18 mouse cellular contexts compared by ENCODE assay signal in the genomic region with DNA sequence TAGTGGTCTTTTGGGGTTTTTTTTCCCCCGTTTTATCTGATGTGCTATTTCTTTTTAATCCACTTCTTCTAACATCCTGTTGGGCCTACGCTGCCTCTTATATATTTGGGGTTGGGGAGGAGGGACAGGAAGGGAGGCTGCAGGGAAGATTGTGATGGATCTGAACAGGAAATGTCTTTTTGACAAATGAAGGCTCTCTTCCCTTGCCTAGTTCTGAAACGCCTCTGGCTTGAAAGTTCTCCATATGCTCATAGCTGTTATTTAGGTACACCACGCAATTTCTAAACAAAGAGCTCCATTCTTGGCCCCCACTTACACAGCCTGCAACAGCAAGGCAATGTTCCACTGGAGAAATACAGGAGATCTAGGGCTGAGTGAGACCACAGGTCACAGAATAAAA.
DNase-seq lines count a peak whose midpoint lies in the region; ATAC-seq and TF ChIP-seq lines count a peak whose summit lies in the region.
"Had no signal": no experiment of that assay in that cellular context is flagged by ENCODE, and none has a peak within 500 bp of the region (broad histone marks: within the 10 kb centered on the region; RNA-seq: fewer than 3 reads in every experiment).

No protein-coding gene starts in this region.

- H3K4me3 ChIP-seq in intestine, embryonic 14.5 days (ENCODE audit: low read depth, low read length) = no peak overlapping the region
- no peak overlapping the region for H3K4me3 ChIP-seq in intestine, postnatal 0 days (ENCODE audit: low read depth, low read length)
- no peak overlapping the region for H3K4me3 ChIP-seq in lung, embryonic 16.5 days (ENCODE audit: low read length)
- H3K4me3 ChIP-seq in cortical plate, adult 2 months (ENCODE audit: insufficient read depth, low read length) = no peak overlapping the region
- H3K4me3 ChIP-seq: embryonic facial prominence, embryonic 13.5 days; heart, adult 2 months; hindbrain, embryonic 10.5 days; liver, embryonic 13.5 days; midbrain, embryonic 15.5 days had no signal

- no peak overlapping the region for H3K4me2 ChIP-seq in intestine, embryonic 14.5 days (ENCODE audit: low read length)
- H3K4me2 ChIP-seq in intestine, postnatal 0 days (replicated peaks; ENCODE audit: low read depth) = no peak overlapping the region
- H3K4me2 ChIP-seq in lung, embryonic 16.5 days (ENCODE audit: low read depth, low read length) = no peak overlapping the region
- H3K4me2 ChIP-seq: embryonic facial prominence, embryonic 13.5 days; liver, embryonic 13.5 days; midbrain, embryonic 15.5 days had no signal

- H3K9ac ChIP-seq in intestine, embryonic 14.5 days (ENCODE audit: low read length) = no peak overlapping the region
- no peak overlapping the region for H3K9ac ChIP-seq in intestine, postnatal 0 days (ENCODE audit: low read depth, low read length)
- no peak overlapping the region for H3K9ac ChIP-seq in lung, embryonic 16.5 days (ENCODE audit: low read length)
- H3K9ac ChIP-seq: embryonic facial prominence, embryonic 13.5 days; forebrain, postnatal 0 days; liver, embryonic 13.5 days; midbrain, embryonic 15.5 days had no signal

- no peak for TF ChIP-seq CTCF in intestine, postnatal 0 days (IDR thresholded peaks at IDR 0.05; ENCODE audit: low read depth)
- no peak for TF ChIP-seq CTCF in cortical plate, adult 2 months (IDR thresholded peaks at IDR 0.05; ENCODE audit: extremely low read depth, insufficient read depth, low read length)

- no peak for TF ChIP-seq POLR2A in cortical plate, adult 2 months (IDR thresholded peaks at IDR 0.05; ENCODE audit: extremely low read depth, insufficient read depth, low read length)

- peak overlapping the region; percentile 29; the same call in 1 of the 2 replicates for H3K27ac ChIP-seq in intestine, embryonic 14.5 days (ENCODE audit: low read depth)
- H3K27ac ChIP-seq in intestine, postnatal 0 days (ENCODE audit: low read depth, low read length) = no peak overlapping the region
- H3K27ac ChIP-seq in lung, embryonic 16.5 days (ENCODE audit: low read length) = peak overlapping the region; percentile 62
- 0 out of 2 replicates have a peak overlapping the region, but pooled peaks have one; percentile 4 for H3K27ac ChIP-seq in cortical plate, adult 2 months (ENCODE audit: insufficient read depth, low read length)
- H3K27ac ChIP-seq: embryonic facial prominence, embryonic 13.5 days; heart, adult 2 months; hindbrain, embryonic 10.5 days; kidney, postnatal 0 days; liver, embryonic 13.5 days; midbrain, embryonic 15.5 days had no signal

- H3K36me3 ChIP-seq in intestine, embryonic 14.5 days (ENCODE audit: control insufficient read depth, insufficient read depth, low read length) = no peaks in the 10 kb centered on the region
- H3K36me3 ChIP-seq in intestine, postnatal 0 days (ENCODE audit: control insufficient read depth, insufficient read depth) = no peaks in the 10 kb centered on the region
- no peaks in the 10 kb centered on the region for H3K36me3 ChIP-seq in lung, embryonic 16.5 days (ENCODE audit: control insufficient read depth, insufficient read depth, low read length)
- H3K36me3 ChIP-seq: embryonic facial prominence, embryonic 13.5 days; hindbrain, embryonic 10.5 days; liver, embryonic 13.5 days; midbrain, embryonic 15.5 days had no signal

- 36% methylated on average over 4 of the region's 4 CpGs for WGBS in intestine, embryonic 14.5 days
- WGBS in intestine, postnatal 0 days = 58% methylated on average over 4 of the region's 4 CpGs
- 41% methylated on average over 4 of the region's 4 CpGs for WGBS in lung, embryonic 16.5 days

- H3K27me3 ChIP-seq in intestine, embryonic 14.5 days (replicated peaks; ENCODE audit: control insufficient read depth, insufficient read depth, low read length) = no peaks in the 10 kb centered on the region
- H3K27me3 ChIP-seq in intestine, postnatal 0 days (replicated peaks; ENCODE audit: control insufficient read depth, insufficient read depth, low read length) = no peaks in the 10 kb centered on the region
- no peaks in the 10 kb centered on the region for H3K27me3 ChIP-seq in lung, embryonic 16.5 days (ENCODE audit: control insufficient read depth, insufficient read depth, low read depth, low read length)
- H3K27me3 ChIP-seq: embryonic facial prominence, embryonic 13.5 days; liver, embryonic 13.5 days; midbrain, embryonic 15.5 days had no signal

- peaks cover 18% of the 10 kb centered on the region for H3K4me1 ChIP-seq in intestine, embryonic 14.5 days (replicated peaks; ENCODE audit: control insufficient read depth, insufficient read depth, low read length)
- H3K4me1 ChIP-seq in intestine, postnatal 0 days (replicated peaks; ENCODE audit: control insufficient read depth, insufficient read depth, low read length) = 0 out of 2 replicates have a peak, but pooled peaks cover 3% of the 10 kb centered on the region
- peaks cover 16% of the 10 kb centered on the region for H3K4me1 ChIP-seq in lung, embryonic 16.5 days (replicated peaks; ENCODE audit: control insufficient read depth, insufficient read depth, low read length)
- H3K4me1 ChIP-seq in cortical plate, adult 2 months (ENCODE audit: control insufficient read depth, insufficient read depth, low read length) = peaks cover 2% of the 10 kb centered on the region; the same call in 1 of the 2 replicates

- DNase-seq in intestine, embryonic 14.5 days (ENCODE audit: low spot score) = no peak
- no peak for DNase-seq in lung, adult 18-20 months
- DNase-seq in lung, postnatal 36 days = peak; percentile 15
- DNase-seq in retina, embryonic 14.5 days (ENCODE audit: low spot score) = no peak
- DNase-seq: adrenal gland, adult 8-10 months; cerebellum, adult 18-20 months; gastrocnemius, postnatal 14 days; heart, adult 2 months; liver, embryonic 13.5 days; thymus, postnatal 4 days had no signal

- no peaks in the 10 kb centered on the region for H3K9me3 ChIP-seq in intestine, embryonic 14.5 days (ENCODE audit: control insufficient read depth, low read length)
- H3K9me3 ChIP-seq in intestine, postnatal 0 days (ENCODE audit: control insufficient read depth) = no peaks in the 10 kb centered on the region
- no peaks in the 10 kb centered on the region for H3K9me3 ChIP-seq in lung, embryonic 16.5 days (ENCODE audit: control insufficient read depth, low read length)
- H3K9me3 ChIP-seq: embryonic facial prominence, embryonic 13.5 days; hindbrain, embryonic 10.5 days; liver, embryonic 13.5 days; midbrain, embryonic 15.5 days had no signal

- ATAC-seq in intestine, embryonic 14.5 days (replicated peaks; ENCODE audit: low FRiP score, low TSS enrichment, low read depth) = no peak
- no peak for ATAC-seq in intestine, postnatal 0 days
- no peak for ATAC-seq in lung, embryonic 16.5 days (ENCODE audit: low read depth)
- ATAC-seq: forebrain, postnatal 0 days; midbrain, embryonic 15.5 days had no signal
